Mouse (Mus musculus) frontal cortex, postnatal 25 days (tissue): ENCODE results near the gene Hyal3.
"Not testable (repeated sequence)": the region's sequence is repeated elsewhere in the genome, so short reads cannot be mapped to it uniquely, and the experiment has no call there.

Experiments used
- DNase-seq, 2 experiments: peaks; one replicate each; pipeline ENCODE4 v3.0.0; 2022; ENCODE audit warnings: low spot score in 2 of 2

The Hyal3 gene

GRCm38 (mm10) chr9:107571534-107572326 is 8.9 kb upstream of the Hyal3 start:
- no peak for DNase-seq

DNA sequence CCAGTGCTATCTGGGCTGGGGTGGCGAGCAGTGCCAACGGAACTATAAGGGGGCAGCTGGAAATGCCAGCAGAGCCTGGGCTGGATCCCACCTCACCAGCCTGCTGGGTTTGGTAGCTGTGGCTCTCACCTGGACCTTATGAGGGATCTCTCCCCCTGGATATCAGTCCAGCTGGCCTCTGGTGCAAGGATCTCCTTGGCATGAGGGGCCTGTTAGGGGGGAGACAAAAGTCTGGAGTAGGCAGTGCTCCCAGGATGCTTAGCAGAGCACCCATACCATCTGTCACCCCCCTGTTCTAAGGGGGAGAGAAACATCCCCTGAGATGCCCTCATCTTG is 8.3 kb upstream of the Hyal3 start:
- no peak for DNase-seq

GRCm38 (mm10) chr9:107573774-107574173 is 6.8 kb upstream of the Hyal3 start:
- not testable (repeated sequence) for DNase-seq

- no peak for DNase-seq
Observed at GRCm38 (mm10) chr9:107575579-107576356, 4.8 kb upstream of the Hyal3 start.

DNA sequence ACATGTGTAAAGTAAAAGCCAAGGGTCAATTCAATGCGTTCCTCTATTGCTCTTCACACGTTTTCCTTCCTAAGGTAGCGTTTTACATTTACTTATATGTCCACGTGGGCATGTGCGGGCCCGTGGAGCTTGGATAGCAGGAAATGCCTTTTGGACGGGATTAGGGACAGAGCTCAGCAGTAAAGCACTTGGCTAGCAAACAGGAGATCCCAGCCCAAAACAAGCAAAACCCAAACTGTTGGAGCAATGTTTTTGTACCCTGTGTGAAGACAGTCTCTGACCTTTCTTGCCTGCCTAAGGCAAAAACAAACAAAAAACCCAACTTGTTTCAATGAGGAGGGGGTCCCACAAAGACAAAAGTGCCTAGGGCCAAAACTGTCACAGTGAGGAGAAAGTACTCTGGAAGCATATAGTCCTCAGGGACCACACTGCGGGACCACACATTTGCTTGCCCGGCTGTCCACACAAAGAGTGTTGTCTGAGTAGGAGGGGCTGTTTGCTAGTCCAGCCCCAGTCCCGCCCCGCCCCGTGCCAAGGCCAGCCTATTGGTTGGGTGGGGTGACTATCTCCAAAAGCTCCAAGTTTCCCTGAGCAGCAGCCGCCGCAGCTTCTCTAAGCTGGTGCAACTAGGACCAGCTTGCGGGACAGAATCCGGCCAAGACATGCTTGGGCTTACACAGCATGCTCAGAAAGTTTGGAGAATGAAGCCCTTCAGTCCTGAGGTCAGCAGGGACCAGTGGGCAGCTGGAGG is 4.1 kb upstream of the Hyal3 start, which contains the start of gene Hyal1:
Hyal1 (plus strand) TSS at position 571 of the 751 bp plus-strand sequence.
- DNase-seq, result no peak

DNA sequence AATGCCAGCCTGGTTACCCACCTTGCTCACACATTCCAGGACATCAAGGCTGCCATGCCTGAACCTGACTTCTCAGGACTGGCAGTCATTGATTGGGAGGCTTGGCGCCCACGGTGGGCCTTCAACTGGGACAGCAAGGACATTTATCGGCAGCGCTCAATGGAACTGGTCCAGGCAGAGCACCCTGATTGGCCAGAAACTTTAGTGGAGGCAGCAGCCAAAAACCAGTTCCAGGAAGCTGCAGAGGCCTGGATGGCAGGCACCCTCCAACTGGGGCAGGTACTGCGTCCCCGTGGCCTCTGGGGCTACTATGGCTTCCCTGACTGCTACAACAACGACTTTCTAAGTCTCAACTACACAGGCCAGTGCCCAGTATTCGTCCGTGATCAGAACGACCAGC is 2.7 kb upstream of the Hyal3 start:
- no peak for DNase-seq

GRCm38 (mm10) chr9:107578587-107578986 is 2.0 kb upstream of the Hyal3 start, which contains the start of gene Naa80:
Gene Naa80, plus strand, starts transcription at chr9:107578887.
- DNase-seq, result no peak

DNA sequence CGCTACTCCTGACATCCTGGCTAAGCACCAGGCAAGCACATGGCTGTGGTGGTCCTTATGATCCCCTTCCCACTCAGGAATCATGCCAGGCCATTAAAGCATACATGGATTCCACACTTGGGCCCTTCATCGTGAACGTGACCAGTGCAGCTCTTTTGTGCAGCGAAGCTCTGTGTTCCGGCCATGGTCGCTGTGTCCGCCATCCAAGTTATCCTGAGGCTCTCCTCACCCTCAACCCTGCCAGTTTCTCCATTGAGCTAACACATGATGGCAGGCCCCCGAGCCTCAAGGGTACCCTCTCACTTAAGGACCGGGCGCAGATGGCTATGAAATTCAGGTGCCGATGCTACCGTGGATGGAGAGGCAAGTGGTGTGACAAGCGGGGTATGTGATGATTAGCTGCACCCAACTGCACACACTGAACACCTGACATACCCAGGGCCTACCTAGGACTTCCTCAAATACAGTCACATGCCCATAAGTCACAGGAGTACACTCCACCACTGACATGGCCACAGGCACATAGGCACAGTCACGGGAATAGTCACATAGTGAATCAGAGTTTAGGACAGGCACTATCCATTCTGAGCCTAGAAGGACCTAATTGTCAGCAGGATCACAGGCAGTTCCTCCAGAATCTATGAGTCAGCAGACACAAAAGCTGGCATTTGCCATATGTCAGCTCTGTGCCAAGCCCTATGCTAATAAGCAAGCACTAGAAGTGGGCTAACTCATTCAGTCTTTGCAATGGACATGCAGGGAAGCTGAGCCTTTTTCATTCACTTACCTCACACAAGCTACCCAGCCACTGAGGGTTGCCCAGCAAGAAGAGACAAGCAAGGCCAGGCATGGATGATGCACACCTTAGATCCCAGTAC is 1.4 kb upstream of the Hyal3 start:
- no peak for DNase-seq

- DNase-seq, result no peak
Observed at GRCm38 (mm10) chr9:107581584-107581983, 966 bp downstream of the Hyal3 start.

DNA sequence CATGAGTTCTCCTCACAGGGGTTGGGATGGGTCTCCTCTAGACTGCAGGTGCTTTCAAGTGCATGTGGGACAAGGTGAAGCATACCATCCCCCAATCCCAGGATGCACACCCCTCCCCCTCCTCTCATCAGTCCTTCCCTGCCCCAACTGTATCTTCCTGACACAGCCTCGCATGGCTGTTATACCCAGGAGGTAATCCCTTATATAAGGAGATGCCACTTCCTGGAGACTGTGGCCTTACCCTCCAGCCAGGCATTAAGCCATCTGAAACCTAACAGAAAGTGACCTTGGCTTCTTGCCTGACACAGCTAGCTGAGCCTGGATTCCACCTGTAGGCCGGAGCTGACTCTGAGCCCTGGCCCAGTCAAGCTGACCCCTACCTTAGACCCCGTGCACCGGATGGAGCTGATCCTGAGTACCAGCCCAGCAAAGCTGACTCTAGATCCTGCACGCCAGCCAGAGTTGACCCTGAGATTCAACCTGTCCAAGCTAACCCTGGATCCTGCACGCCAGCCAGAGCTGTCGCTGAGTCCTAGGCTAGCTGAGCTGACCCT is 2.0 kb downstream of the Hyal3 start:
- no peak for DNase-seq

DNA sequence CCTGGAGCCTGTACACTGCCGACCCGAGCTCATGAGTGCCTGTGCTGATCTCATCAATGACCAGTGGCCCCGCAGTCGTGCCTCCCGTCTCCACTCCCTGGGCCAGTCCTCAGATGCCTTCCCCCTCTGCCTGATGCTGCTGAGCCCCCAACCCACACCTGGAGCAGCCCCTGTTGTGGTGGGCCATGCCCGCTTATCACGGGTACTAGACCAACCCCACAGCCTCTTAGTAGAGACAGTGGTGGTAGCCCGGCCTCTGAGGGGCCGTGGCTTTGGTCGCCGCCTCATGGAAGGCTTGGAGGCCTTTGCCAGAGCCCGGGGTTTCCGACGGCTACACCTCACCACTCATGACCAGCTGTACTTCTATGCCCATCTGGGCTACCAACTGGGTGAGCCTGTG is 2.6 kb downstream of the Hyal3 start:
- no peak for DNase-seq

DNA sequence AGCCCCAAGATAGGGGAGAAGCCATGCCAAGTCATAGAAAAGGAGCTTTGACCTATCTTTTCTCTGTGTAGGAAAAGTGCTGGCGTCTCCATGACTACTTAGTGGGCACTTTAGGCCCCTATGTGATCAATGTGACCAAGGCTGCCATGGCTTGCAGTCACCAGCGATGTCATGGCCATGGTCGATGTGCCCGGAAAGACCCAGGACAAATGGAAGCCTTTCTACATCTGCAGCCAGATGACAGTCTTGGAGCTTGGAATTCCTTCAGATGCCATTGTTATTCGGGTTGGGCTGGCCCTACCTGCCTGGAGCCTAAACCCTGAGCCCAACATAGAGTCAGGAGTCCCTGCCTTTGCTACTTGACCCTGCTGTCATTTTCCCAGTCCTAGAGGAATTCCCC is 5.9 kb downstream of the Hyal3 start:
- no peak for DNase-seq

- DNase-seq, result peak; percentile 92 to 95
Observed at GRCm38 (mm10) chr9:107586974-107587832, 6.6 kb downstream of the Hyal3 start, which contains the start of gene Ifrd2. Gene Ifrd2, plus strand, starts transcription at chr9:107587642.

DNA sequence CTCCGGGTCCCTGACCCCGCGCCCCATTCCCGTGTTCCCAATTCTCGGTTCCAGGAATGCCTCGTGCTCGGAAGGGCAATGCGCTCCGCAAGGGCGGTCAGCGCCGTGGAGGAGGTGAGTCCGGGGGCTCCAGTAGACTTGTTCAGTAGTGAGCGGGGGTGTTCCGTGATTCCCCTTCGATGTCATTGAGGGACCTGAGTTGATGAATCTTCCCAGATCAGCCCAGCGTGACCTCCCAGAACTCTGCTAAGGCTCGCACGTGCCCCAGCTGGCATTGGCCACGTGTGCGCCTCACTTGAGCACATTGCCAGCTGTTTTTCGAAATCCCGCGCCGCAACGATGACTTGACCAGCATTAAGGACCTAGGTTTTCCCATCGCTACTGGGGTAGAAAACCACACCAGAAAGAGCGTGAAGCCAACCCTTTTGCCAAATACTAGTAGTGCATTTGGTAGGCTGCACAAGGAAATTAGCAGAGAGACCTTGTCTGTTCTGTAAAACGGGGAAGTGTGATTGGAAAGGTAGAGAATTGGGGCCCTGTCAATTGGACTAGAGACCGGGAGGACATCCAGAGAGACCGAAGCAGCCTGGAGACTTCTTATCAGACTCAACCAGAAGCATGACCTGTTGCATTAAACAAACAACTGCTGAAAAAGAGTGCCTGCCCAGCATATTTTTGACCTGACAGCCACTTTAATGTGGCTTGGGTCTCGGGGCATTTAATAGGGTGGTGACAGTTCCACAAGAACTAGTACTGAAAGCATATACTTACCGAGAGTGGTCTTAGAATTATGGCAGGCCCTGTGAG is 7.4 kb downstream of the Hyal3 start:
- DNase-seq, result peak in 1 of 2 experiments; percentile 42

GRCm38 (mm10) chr9:107590058-107590772 is 9.6 kb downstream of the Hyal3 start:
- no peak for DNase-seq

DNA sequence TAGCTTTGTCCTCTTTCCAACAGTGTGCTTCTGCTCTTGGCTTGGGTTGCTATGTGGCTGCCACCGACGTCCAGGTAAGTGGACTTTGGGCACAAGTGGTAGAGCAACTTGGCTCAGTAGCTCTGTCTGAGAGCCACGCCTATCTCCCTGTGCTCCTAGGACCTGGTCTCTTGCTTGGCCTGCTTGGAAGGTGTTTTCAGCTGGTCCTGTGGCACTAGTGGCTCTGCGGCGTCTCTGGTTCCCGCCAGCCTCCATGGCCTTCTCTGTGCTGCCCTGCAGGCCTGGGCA is 10.1 kb downstream of the Hyal3 start:
- no peak for DNase-seq

DNA sequence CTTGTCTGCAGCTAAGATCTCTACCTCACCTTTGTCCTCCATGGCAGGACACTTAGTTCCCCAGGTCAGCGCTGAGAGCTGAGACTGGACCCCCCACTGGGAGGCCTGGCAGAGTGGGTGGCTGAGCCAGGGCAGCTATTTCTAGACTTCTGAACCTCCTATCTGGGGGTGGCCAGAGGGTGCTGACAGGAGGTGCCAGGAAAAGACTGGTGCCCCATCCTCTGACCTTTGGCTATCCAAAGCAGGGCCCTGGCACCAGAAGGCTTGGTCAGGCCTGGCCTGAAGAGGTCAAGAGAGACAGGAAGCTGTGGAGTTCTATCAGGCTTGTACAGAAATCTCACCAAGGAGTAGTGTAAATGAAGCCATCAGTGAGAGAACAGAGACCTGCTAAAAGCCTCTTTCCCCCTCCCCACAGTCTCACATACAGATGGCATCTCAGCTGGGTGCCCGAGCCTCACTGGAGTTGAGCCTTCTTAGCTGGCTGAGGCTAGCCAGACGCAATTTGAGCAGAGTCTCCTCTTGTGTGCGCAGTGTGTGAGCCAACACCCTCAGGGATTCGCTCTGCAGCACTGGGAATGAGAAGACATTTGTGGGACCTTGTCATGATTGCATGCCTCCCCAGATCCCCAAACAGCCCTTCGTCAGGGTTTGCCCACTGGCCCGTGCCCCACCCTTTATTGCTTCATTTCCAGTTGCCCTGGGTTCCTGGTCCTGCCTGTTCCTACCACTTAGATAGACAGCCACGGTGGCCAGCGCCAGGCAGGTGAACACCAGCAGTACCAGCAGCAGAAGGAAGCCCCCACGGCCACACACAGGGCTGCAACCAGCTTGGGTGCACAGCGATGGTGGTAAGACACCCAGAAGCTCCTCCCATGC is 12.7 kb downstream of the Hyal3 start:
- no peak for DNase-seq
